Mouse (Mus musculus) bone marrow, adult 2 months (tissue): Measurements from ENCODE around the gene Rpe. TPM values are rescaled to one million over a fixed set of nuclear protein-coding genes. Genes with fewer than 3 reads are reported as not detected.

Source experiments
- H3K27ac ChIP-seq: fragments of 200-500 bp; 2 replicates; pipeline ENCODE4 v1.5.1; 2012; ENCODE audit warnings: low read depth, mild to moderate bottlenecking, control low read depth, inconsistent platforms, low read length; ENCODE audit not compliant: control insufficient read depth, poor library complexity, insufficient read depth
- H3K4me1 ChIP-seq: fragments of 200-500 bp; 2 replicates; pipeline ENCODE4 v1.6.1; 2011; ENCODE audit warnings: low read length; ENCODE audit not compliant: control insufficient read depth, insufficient read depth
- H3K4me3 ChIP-seq: fragments of 200-500 bp; replicated peaks from 2 replicates; pipeline ENCODE3; 2011; ENCODE audit warnings: mild to moderate bottlenecking, low read depth, low read length, control low read depth; ENCODE audit not compliant: control insufficient read depth
- CTCF ChIP-seq: fragments of 200-500 bp; IDR thresholded peaks from 2 replicates; pipeline ENCODE4 v1.5.1; 2011; ENCODE audit warnings: low read length, control low read depth; ENCODE audit not compliant: control insufficient read depth, insufficient read depth
- POLR2A ChIP-seq: fragments of 200-500 bp; IDR thresholded peaks from 2 replicates; pipeline ENCODE4 v1.6.1; 2011; ENCODE audit warnings: low read depth, mild to moderate bottlenecking, control low read depth, low read length, borderline replicate concordance; ENCODE audit not compliant: control insufficient read depth
- WGBS: fragments of 180-500 bp; shearing (Covaris S2); methylation state at CpG from one replicate; pipeline ENCODE4 v1.1.7; 2018; 5-methylcytosine and 5-hydroxymethylcytosine counted together
- polyA plus RNA-seq: library from polyadenylated mRNA; stranded (reverse); fragments of >200 nt; gene quantifications from 2 replicates; pipeline ENCODE4 v1.2.4, GENCODE M21; 2011; ENCODE audit warnings: low replicate concordance; ENCODE audit not compliant: missing spikeins, insufficient read depth, insufficient read length

Rpe gene
- polyA plus RNA-seq: 14.3 and 22.6 TPM in 2 replicates

GRCm38 (mm10) chr1:66700693-66701575 lies at the start of gene Rpe:
Gene Rpe (plus strand): TSS chr1:66700831.
- TF ChIP-seq CTCF (no peak), POLR2A (peak; percentile 91)
- WGBS: under 1% methylated on average over 73 of the region's 73 CpGs

DNA sequence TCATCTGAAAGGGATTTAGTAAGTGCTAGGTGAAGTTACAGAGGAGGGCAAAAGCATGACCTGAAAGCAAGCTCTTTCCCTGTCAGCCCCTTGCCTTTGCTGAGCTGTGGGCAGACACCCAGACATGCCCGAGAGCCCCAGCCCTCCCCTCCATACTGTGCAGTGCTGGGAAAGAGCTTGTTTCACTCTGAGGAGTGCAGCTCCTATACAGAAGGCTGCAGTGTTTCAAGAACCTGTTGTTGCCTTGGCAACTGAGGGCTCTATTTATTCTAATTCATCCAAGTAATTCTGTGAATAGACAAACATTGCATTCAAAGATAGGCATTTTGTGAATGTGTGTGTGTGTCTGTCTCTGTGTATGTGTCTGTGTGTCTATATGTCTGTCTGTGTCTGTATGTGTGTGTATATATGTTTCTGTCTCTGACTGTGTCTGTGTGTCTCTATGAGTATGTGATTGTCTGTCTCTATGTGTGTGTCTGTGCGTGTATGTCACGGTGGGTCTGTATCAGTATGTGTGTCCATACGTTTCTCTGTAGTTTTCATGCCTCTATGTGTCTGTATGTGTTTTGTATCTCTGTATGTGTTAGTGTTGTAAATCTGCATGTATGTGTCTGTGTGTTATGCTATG lies 45.4 kb upstream of the Rpe start:
- 70% methylated on average over 4 of the region's 4 CpGs for WGBS
- Histone ChIP-seq H3K4me3 (no peak overlapping the region), H3K4me1 (no peaks in the 10 kb centered on the region), H3K27ac (no peak overlapping the region)
- no peak for TF ChIP-seq POLR2A
- no peak for TF ChIP-seq CTCF

More at GRCm38 (mm10) chr1:66700693-66701575, at the start of gene Rpe:
- Histone ChIP-seq H3K4me1 (no peaks in the 10 kb centered on the region; the same call in 1 of the 2 replicates), H3K4me3 (peak within 1 kb of the TSS; percentile 98), H3K27ac (peak within 1 kb of the TSS; percentile 93)

- Histone ChIP-seq H3K27ac (no peak overlapping the region), H3K4me1 (no peaks in the 10 kb centered on the region), H3K4me3 (no peak overlapping the region)
- no peak for TF ChIP-seq POLR2A
- no peak for TF ChIP-seq CTCF
These were observed 44.9 kb upstream of the Rpe start for GRCm38 (mm10) chr1:66655747-66656119.

- no peaks in the 10 kb centered on the region for H3K4me1 ChIP-seq
- 82% methylated on average over 7 of the region's 7 CpGs for WGBS
- H3K4me3 ChIP-seq: no peak overlapping the region
- TF ChIP-seq CTCF (no peak), POLR2A (no peak)
- H3K27ac ChIP-seq: no peak overlapping the region
These were observed 29.2 kb upstream of the Rpe start for GRCm38 (mm10) chr1:66671475-66671874.

GRCm38 (mm10) chr1:66672812-66673211 lies 27.8 kb upstream of the Rpe start:
- Histone ChIP-seq H3K4me3 (no peak overlapping the region), H3K4me1 (no peaks in the 10 kb centered on the region), H3K27ac (no peak overlapping the region)
- 11% methylated on average over 7 of the region's 7 CpGs for WGBS
- no peak for TF ChIP-seq POLR2A
- TF ChIP-seq CTCF: no peak

- TF ChIP-seq CTCF: no peak
- TF ChIP-seq POLR2A: no peak
- WGBS: 74% methylated on average over 14 of the region's 14 CpGs
- Histone ChIP-seq H3K4me3 (no peak overlapping the region), H3K4me1 (no peaks in the 10 kb centered on the region), H3K27ac (no peak overlapping the region)
These were observed 22.7 kb upstream of the Rpe start for GRCm38 (mm10) chr1:66677928-66678327.

DNA sequence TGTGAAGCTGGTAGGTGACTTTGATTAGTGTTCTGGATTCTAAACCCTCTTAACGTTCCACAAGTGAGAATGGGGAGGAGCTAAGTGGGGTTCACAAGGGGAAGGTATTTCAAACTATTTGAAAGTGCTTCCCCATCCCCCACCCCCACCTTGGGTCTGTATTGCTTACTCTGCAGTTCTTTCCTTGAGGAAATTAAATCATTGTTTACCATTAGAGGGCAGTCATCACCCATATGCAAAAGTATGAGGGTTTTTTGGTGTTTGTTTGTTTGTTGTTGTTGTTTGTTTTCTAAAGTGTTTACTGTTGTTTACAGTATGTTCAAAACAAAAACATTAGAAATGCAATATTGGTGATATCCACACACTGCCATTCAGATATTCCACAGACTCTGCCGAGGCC lies 22.0 kb upstream of the Rpe start:
- WGBS: 45% methylated on average over 2 of the region's 2 CpGs
- Histone ChIP-seq H3K27ac (no peak overlapping the region), H3K4me1 (no peaks in the 10 kb centered on the region), H3K4me3 (no peak overlapping the region)
- no peak for TF ChIP-seq CTCF
- no peak for TF ChIP-seq POLR2A

DNA sequence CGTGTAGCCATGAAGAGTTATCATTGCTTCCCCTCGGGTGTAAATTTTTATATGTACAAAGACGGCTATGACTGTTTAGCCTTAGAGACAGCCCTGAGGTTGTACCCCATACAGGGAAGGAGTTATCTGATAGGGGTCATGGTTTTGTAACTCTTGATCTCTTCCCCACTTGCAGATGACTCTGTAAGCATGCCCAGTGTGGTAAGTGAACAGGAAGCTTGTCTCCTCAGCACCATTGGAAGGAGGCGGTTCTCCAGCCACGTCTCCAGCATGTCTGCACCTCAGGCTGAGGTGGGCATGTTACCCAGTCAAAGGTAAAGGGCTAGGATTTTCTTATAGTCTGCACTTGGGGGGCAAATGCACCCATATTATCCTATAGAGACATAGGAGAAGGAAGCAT lies 17.7 kb upstream of the Rpe start:
- 47% methylated on average over 5 of the region's 5 CpGs for WGBS
- no peak overlapping the region for H3K4me3 ChIP-seq

More for the DNA sequence above, 17.7 kb upstream of the Rpe start:
- TF ChIP-seq CTCF: no peak
- TF ChIP-seq POLR2A: no peak
- no peaks in the 10 kb centered on the region for H3K4me1 ChIP-seq
- H3K27ac ChIP-seq: no peak overlapping the region
